Mouse (Mus musculus) layer of hippocampus, postnatal 36 days (tissue): Measurements from ENCODE around the gene Best1. TPM values are rescaled to one million over a fixed set of nuclear protein-coding genes. Genes with fewer than 3 reads are reported as not detected.
"Not testable (repeated sequence)": the region's sequence is repeated elsewhere in the genome, so short reads cannot be mapped to it uniquely, and the experiment has no call there.

ENCODE experiments used
- DNase-seq, 2 experiments: peaks; one replicate each; pipeline ENCODE4 v3.0.0; 2022
- total RNA-seq, 2 experiments: library from RNA; stranded (reverse); gene quantifications; 2 replicates each; pipeline ENCODE4 v1.2.3; 2021

Best1 gene
- total RNA-seq, 2 experiments from 2014 or later = 0.52 to 0.58 TPM

GRCm38 (mm10) chr19:9989884-9990256 lies 11.6 kb downstream of the Best1 start:
- DNase-seq = no peak

GRCm38 (mm10) chr19:9989171-9989883 lies 12.1 kb downstream of the Best1 start:
- no peak for DNase-seq

GRCm38 (mm10) chr19:9987593-9987992 lies 13.8 kb downstream of the Best1 start:
- no peak for DNase-seq

DNA sequence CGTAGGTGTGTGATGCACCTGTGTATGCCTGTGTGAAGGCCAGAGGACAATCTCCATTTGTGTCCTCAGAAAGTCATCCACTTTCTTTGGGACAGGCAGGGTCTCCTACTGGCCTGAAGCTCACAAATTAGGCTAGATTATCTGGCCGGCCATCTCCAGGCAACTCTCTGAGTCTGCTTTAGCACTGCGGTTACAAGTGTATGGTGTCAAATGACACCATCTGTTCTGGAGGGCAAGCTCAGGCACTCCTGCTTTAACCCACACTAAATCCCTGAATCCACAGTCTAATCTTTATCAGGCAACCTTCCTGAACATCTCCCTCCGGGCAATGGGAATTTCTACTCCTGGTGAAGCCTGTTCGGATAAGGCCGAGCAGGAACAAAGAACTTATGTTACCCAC lies 14.2 kb downstream of the Best1 start:
- no peak for DNase-seq

- no peak for DNase-seq
Observed at GRCm38 (mm10) chr19:9985900-9986421, 15.5 kb downstream of the Best1 start.

GRCm38 (mm10) chr19:9985190-9985899 lies 16.1 kb downstream of the Best1 start:
- DNase-seq = no peak

- DNase-seq = no peak
Observed at GRCm38 (mm10) chr19:9984111-9985055, 17.1 kb downstream of the Best1 start.

GRCm38 (mm10) chr19:9982852-9983542 lies 18.4 kb downstream of the Best1 start:
- DNase-seq = no peak

- peak; percentile 98 for DNase-seq
Observed at GRCm38 (mm10) chr19:9982151-9982851, 19.1 kb downstream of the Best1 start.

- DNase-seq = no peak
Observed at GRCm38 (mm10) chr19:9981621-9982020, 19.8 kb downstream of the Best1 start.

DNA sequence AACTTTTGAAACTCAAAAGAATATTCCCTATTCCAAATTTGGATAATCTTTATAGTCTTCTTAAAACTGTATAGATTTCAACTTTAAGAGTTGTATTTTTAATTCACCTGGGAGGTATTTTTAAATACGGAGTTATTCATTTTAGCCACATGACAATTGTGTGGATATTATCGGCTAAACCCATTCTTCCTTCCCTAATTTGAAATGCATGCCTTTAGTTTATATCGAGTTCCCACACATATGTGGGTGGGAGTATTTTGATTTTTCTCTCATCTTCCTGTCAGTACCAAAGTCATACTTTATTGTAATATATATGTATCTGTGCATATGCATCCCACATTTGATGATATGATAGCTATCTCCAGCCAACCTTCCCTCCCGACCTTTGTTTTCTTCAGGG lies 21.2 kb downstream of the Best1 start, which contains the start of gene Fth1:
TSS of gene Fth1 (plus strand) at position 341 of the 400 bp plus-strand sequence.
- no peak for DNase-seq

GRCm38 (mm10) chr19:9979156-9979555 lies 22.3 kb downstream of the Best1 start:
- no peak for DNase-seq

GRCm38 (mm10) chr19:9978431-9978951 lies 22.9 kb downstream of the Best1 start:
- peak; percentile 73 to 77 for DNase-seq

DNA sequence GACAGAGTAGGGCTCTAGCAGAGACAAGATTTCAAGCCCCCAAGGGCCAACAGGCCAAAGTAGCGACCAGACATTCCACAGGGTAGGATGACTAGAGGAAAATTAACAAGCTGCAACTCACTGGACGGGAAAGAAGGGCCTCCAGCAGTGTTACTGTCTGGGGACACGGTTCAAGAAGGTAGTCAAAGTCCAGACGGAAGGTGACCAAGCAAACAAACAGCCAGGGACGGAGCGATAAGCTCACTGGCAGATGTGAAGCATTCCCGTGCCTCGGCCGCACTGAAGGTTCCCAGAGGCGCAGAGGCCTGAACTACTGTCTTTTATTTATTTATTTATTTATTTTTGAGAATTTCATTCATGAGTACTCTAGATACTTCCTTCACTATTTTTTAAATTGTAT lies 24.3 kb downstream of the Best1 start:
- DNase-seq = no peak

- DNase-seq = not testable (repeated sequence)
Observed at GRCm38 (mm10) chr19:9974853-9975252, 26.6 kb downstream of the Best1 start.

GRCm38 (mm10) chr19:9968081-9968787 lies 33.2 kb downstream of the Best1 start:
- no peak for DNase-seq

DNA sequence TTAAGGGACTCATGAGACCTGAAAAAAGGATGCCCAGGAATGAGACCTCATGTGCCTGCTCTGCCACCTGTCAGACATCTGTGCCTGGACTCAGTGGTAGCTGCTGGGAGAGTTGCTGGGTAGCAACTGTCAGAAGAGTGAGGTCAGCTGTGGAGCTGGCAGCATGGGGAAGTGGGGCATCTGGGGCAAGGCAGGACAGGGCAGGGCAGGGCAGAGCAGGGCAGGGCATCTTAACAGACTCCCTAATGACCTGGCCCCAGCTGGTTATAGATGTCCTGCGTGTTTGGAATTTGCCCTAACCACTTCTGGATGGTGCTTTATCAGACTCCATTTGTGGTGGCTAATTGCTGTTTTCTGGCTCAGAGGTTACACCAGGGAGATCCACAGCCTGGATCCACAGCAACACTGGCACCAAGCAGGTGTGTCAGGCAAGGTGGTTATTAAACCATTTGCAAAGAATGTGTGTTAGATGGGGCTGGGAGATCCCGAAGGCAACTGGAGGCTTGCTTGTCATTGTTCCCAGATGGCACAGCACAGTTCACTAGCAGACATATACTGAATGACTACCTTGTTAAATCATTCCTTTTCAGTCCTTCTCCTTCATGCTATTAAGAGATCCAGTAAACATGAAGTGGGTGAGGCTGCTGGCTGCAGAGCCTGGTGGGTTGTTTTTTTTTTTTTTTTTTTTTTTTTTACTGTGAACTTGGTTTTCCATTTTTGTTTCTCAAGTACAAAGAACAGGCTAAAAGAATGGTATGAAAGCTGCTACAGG lies 35.2 kb downstream of the Best1 start:
- no peak for DNase-seq

DNA sequence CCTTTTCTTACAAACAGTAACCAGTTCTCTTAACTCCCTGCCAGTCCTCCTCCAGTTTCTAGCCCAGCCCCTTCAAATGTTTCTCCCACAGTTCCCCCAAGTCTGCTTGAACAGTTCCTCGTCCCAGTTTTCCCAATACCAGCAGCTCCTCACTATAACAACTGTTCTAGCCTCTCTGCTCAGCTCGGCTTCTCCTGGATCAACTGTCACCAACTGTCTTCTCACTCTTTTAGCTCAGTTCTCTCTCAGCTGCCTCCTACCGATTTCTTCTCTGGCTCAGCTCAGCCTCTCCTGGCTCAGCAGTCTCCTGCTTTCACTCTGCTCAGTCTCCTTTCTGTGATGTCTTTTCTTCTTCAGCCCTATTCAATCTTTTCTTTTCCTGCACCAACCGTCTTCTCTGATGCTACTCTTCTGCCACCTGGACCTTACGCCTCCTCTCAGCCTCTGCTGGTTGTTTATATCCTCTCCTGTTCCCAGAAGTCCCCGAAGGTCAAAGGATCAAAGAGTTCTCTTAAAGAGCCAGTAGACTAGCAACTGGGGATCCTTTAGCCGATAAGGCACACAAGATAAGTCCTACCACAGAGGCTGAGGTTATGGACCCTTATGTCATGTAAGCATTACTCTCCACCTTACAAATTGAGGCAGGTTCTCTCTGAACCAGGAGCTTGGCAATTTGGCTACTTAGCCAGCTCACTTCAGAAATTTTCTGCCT lies 37.1 kb downstream of the Best1 start:
- DNase-seq = no peak

GRCm38 (mm10) chr19:9960769-9961168 lies 40.7 kb downstream of the Best1 start:
- DNase-seq = no peak
